Mouse (Mus musculus) CH12.LX (cell line): ENCODE results near the gene Kcnma1. TPM values are rescaled to one million over a fixed set of nuclear protein-coding genes. Genes with fewer than 3 reads are reported as not detected.

Source experiments
- DNase-seq: peaks from one replicate; pipeline ENCODE4 v3.0.0-alpha.2; 2013; ENCODE audit errors: extremely low read depth
- H3K27ac ChIP-seq: 2 replicates; pipeline ENCODE4 v1.5.1; 2012; ENCODE audit warnings: low read depth, mild to moderate bottlenecking, control low read depth, moderate library complexity; ENCODE audit not compliant: insufficient read depth
- H3K27me3 ChIP-seq: replicated peaks from 2 replicates; pipeline ENCODE3; 2012; ENCODE audit warnings: inconsistent platforms
- H3K36me3 ChIP-seq, 2 experiments: replicated peaks in 1 of 2; 2 replicates each; pipeline versions ENCODE3 to v1.6.1; 2012; ENCODE audit warnings: inconsistent platforms in 1 of 2, low read length in 1 of 2, mild to moderate bottlenecking in 1 of 2, mixed read lengths in 1 of 2, moderate library complexity in 1 of 2; ENCODE audit not compliant: control insufficient read depth in 1 of 2, insufficient read depth in 1 of 2
- H3K4me1 ChIP-seq, 2 experiments: 2 replicates each; pipeline ENCODE4 v1.6.1; 2012; ENCODE audit warnings: inconsistent platforms in 1 of 2, moderate library complexity in 1 of 2; ENCODE audit not compliant: insufficient read depth in 2 of 2, control insufficient read depth in 1 of 2
- H3K4me2 ChIP-seq: 2 replicates; pipeline ENCODE4 v1.6.1; 2012; ENCODE audit warnings: low read depth, mild to moderate bottlenecking, control low read depth; ENCODE audit not compliant: poor library complexity, insufficient read depth, severe bottlenecking
- H3K4me3 ChIP-seq, 3 experiments: fragments of 150-350 bp in 1 of 3; sonication (generic) in 1 of 3; replicated peaks in 1 of 3; 2 replicates each; pipeline versions ENCODE3 to v1.5.1; 2011 to 2012; ENCODE audit warnings: low read depth in 2 of 3, low read length in 2 of 3, mild to moderate bottlenecking in 2 of 3, moderate library complexity in 2 of 3, control low read depth in 1 of 3, improper control_type of control experiment in 1 of 3, inconsistent platforms in 1 of 3, mixed read lengths in 1 of 3; ENCODE audit not compliant: poor library complexity in 1 of 3
- H3K79me2 ChIP-seq: replicated peaks from 2 replicates; pipeline ENCODE4 v1.6.1; 2012; ENCODE audit warnings: mild to moderate bottlenecking, moderate library complexity; ENCODE audit not compliant: control insufficient read depth, poor library complexity, insufficient read depth, severe bottlenecking; ENCODE audit errors: extremely low read depth
- H3K9ac ChIP-seq: 2 replicates; pipeline ENCODE4 v1.6.1; 2012; ENCODE audit warnings: low read depth, mild to moderate bottlenecking, control low read depth, moderate library complexity; ENCODE audit not compliant: insufficient read depth
- H3K9me3 ChIP-seq: replicated peaks from 2 replicates; pipeline ENCODE3; 2012; ENCODE audit warnings: low read length, inconsistent platforms, mixed read lengths
- BHLHE40 ChIP-seq: IDR thresholded peaks from 2 replicates; pipeline ENCODE4 v1.6.1; 2011; ENCODE audit warnings: mild to moderate bottlenecking, low read depth, low read length, improper control_type of control experiment
- CHD2 ChIP-seq: IDR thresholded peaks from 2 replicates; pipeline ENCODE4 v1.6.1; 2011; ENCODE audit warnings: low read length, improper control_type of control experiment
- CTCF ChIP-seq, 2 experiments: IDR thresholded peaks in 1 of 2; conservative IDR thresholded peaks in 1 of 2; 2 replicates each; pipeline ENCODE4 v1.5.1; 2011 to 2012; ENCODE audit warnings: low read depth in 2 of 2, low read length in 2 of 2, improper control_type of control experiment in 1 of 2, inconsistent platforms in 1 of 2, mild to moderate bottlenecking in 1 of 2, moderate library complexity in 1 of 2
- E2F4 ChIP-seq: IDR thresholded peaks from 2 replicates; pipeline ENCODE4 v1.6.1; 2011; ENCODE audit warnings: low read depth, low read length, improper control_type of control experiment; ENCODE audit not compliant: insufficient replicate concordance
- ELF1 ChIP-seq: IDR thresholded peaks from 2 replicates; pipeline ENCODE4 v1.6.1; 2014; ENCODE audit warnings: low read depth, mild to moderate bottlenecking, inconsistent platforms, low read length, improper control_type of control experiment
- EP300 ChIP-seq: IDR thresholded peaks from 2 replicates; pipeline ENCODE4 v1.6.1; 2011; ENCODE audit warnings: low read length, improper control_type of control experiment
- HCFC1 ChIP-seq: IDR thresholded peaks from 2 replicates; pipeline ENCODE4 v1.6.1; 2012; ENCODE audit warnings: low read depth, mild to moderate bottlenecking, inconsistent platforms, low read length, improper control_type of control experiment
- IRF4 ChIP-seq: IDR thresholded peaks from 2 replicates; pipeline ENCODE4 v1.6.1; 2014; ENCODE audit warnings: low read depth, mild to moderate bottlenecking, inconsistent platforms, low read length, improper control_type of control experiment
- JUN ChIP-seq: IDR thresholded peaks from 2 replicates; pipeline ENCODE4 v1.6.1; 2011; ENCODE audit warnings: low read depth, mild to moderate bottlenecking, low read length, improper control_type of control experiment, moderate library complexity; ENCODE audit not compliant: insufficient read depth
- JUND ChIP-seq: conservative IDR thresholded peaks from 2 replicates; pipeline ENCODE4 v1.6.1; 2011; ENCODE audit warnings: low read depth, low read length, improper control_type of control experiment
- KAT2A ChIP-seq: IDR thresholded peaks from 2 replicates; pipeline ENCODE4 v1.6.1; 2012; ENCODE audit warnings: low read length, improper control_type of control experiment, inconsistent platforms; ENCODE audit not compliant: insufficient replicate concordance
- MEF2A ChIP-seq: IDR thresholded peaks from 2 replicates; pipeline ENCODE4 v1.6.1; 2014; ENCODE audit warnings: low read depth, mild to moderate bottlenecking, inconsistent platforms, low read length, improper control_type of control experiment, borderline replicate concordance
- MXI1 ChIP-seq: IDR thresholded peaks from 2 replicates; pipeline ENCODE4 v1.6.1; 2011; ENCODE audit warnings: mild to moderate bottlenecking, low read depth, low read length, improper control_type of control experiment
- MYC ChIP-seq: IDR thresholded peaks from 2 replicates; pipeline ENCODE4 v1.6.1; 2011; ENCODE audit warnings: low read depth, mild to moderate bottlenecking, improper control_type of control experiment, low read length
- PAX5 ChIP-seq: IDR thresholded peaks from 2 replicates; pipeline ENCODE4 v1.6.1; 2012; ENCODE audit warnings: low read length, inconsistent platforms, mixed read lengths
- POLR2A ChIP-seq: IDR thresholded peaks from 2 replicates; pipeline ENCODE4 v1.6.1; 2011; ENCODE audit warnings: low read depth, mild to moderate bottlenecking, improper control_type of control experiment, low read length
- POLR2AphosphoS2 ChIP-seq: IDR thresholded peaks from 2 replicates; pipeline ENCODE4 v1.6.1; 2011; ENCODE audit warnings: low read depth, low read length, improper control_type of control experiment
- RCOR1 ChIP-seq: conservative IDR thresholded peaks from 2 replicates; pipeline ENCODE4 v1.6.1; 2012; ENCODE audit warnings: low read depth, mild to moderate bottlenecking, inconsistent platforms, low read length, improper control_type of control experiment
- SIN3A ChIP-seq: IDR thresholded peaks from 2 replicates; pipeline ENCODE4 v1.6.1; 2012; ENCODE audit warnings: low read length, improper control_type of control experiment, inconsistent platforms
- SMC3 ChIP-seq: IDR thresholded peaks from 2 replicates; pipeline ENCODE4 v1.6.1; 2011; ENCODE audit warnings: low read depth, low read length, improper control_type of control experiment
- TBP ChIP-seq: conservative IDR thresholded peaks from 2 replicates; pipeline ENCODE4 v1.6.1; 2011; ENCODE audit warnings: low read depth, low read length, improper control_type of control experiment
- USF1 ChIP-seq: IDR thresholded peaks from 2 replicates; pipeline ENCODE4 v1.6.1; 2014; ENCODE audit warnings: low read depth, mild to moderate bottlenecking, inconsistent platforms, low read length, improper control_type of control experiment
- USF2 ChIP-seq: conservative IDR thresholded peaks from 2 replicates; pipeline ENCODE4 v1.6.1; 2011; ENCODE audit warnings: low read depth, low read length, improper control_type of control experiment
- ZKSCAN1 ChIP-seq: IDR thresholded peaks from 2 replicates; pipeline ENCODE4 v1.6.1; 2012; ENCODE audit warnings: low read depth, inconsistent platforms, low read length, improper control_type of control experiment, borderline replicate concordance
- ZMIZ1 ChIP-seq: IDR thresholded peaks from 2 replicates; pipeline ENCODE4 v1.6.1; 2012; ENCODE audit warnings: low read depth, mild to moderate bottlenecking, inconsistent platforms, low read length, improper control_type of control experiment
- ZNF384 ChIP-seq: IDR thresholded peaks from 2 replicates; pipeline ENCODE4 v1.6.1; 2012; ENCODE audit warnings: low read depth, low read length, improper control_type of control experiment, inconsistent platforms
- dilution Hi-C: fragments of 300-500 bp; cut with MboI; formaldehyde crosslinking; loops from 2 replicates; pipeline ENCODE4 v1.14.3; 2020; ENCODE audit warnings: low sequenced_read_pairs; ENCODE audit not compliant: extremely low pct_unique_long_range_greater_than_20kb, extremely low pct_ligation_motif_present
- in situ Hi-C: fragments of 300-500 bp; cut with MboI; formaldehyde crosslinking; loops from 3 replicates; pipeline ENCODE4 v1.14.3; 2019; ENCODE audit warnings: low sequenced_read_pairs, low pct_ligation_motif_present, low pct_unique_long_range_greater_than_20kb, mixed read lengths
- polyA plus RNA-seq: library from polyadenylated mRNA; unstranded; fragments of >175 nt; gene quantifications from 2 replicates; pipeline ENCODE4 v1.2.1, GENCODE M21; 2012; ENCODE audit warnings: low read depth; ENCODE audit not compliant: insufficient read length
- total RNA-seq, 2 experiments: library from RNA; depleted of rRNA; stranded (reverse); fragments of 300-350 nt in 1 of 2; fragments of >200 nt in 1 of 2; gene quantifications; 2 replicates each; pipeline ENCODE4 v1.2.3; 2012 to 2014

Gene Kcnma1
- total and polyA plus RNA-seq, 3 experiments = 0.10 to 0.17 (median 0.12) TPM

DNA sequence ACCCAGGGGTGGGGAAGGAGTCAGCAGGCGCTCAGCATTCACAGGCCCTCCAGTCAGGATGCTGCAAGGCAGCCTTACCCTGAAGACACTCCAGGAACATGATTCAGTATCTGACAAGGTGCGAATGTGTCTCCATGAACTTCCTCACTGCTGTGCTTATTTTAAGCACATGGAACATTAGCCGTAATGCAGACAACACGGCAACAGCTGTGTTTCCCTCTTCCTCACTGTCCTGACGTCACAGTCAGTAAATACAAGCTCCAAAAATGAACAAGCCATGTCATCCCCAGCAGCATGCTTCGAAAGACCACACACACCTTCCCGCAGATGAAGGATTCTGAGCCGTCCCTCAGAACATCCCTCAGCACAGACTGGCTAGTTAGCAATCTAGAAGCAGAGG is 47.8 kb downstream of the Kcnma1 start:
- dilution Hi-C loops = no loop called here
- Histone ChIP-seq H3K27ac (no peak overlapping the region), H3K4me3 (no peak overlapping the region), H3K4me2 (no peak overlapping the region), H3K79me2 (no peaks in the 10 kb centered on the region), H3K9ac (no peak overlapping the region), H3K36me3 (no peaks in the 10 kb centered on the region), H3K27me3 (no peaks in the 10 kb centered on the region), H3K4me1 (no peaks in the 10 kb centered on the region), H3K9me3 (peaks cover 47% of the 10 kb centered on the region)
- in situ Hi-C loops = no loop called here
- no peak for TF ChIP-seq USF1
- no peak for TF ChIP-seq ELF1
- no peak for TF ChIP-seq MYC
- TF ChIP-seq HCFC1 = no peak
- no peak for TF ChIP-seq CHD2
- no peak for TF ChIP-seq IRF4
- no peak for TF ChIP-seq EP300
- TF ChIP-seq ZMIZ1 = no peak
- TF ChIP-seq USF2 = no peak
- TF ChIP-seq MEF2A = no peak
- TF ChIP-seq CTCF (conservative IDR thresholded peaks at IDR 0.05 in 1 of 2, IDR thresholded peaks at IDR 0.05 in 1 of 2; ENCODE audit: low read depth in 2 of 2, low read length in 2 of 2) = no peak
- no peak for TF ChIP-seq KAT2A
- no peak for TF ChIP-seq TBP
- no peak for TF ChIP-seq MXI1
- no peak for DNase-seq

DNA sequence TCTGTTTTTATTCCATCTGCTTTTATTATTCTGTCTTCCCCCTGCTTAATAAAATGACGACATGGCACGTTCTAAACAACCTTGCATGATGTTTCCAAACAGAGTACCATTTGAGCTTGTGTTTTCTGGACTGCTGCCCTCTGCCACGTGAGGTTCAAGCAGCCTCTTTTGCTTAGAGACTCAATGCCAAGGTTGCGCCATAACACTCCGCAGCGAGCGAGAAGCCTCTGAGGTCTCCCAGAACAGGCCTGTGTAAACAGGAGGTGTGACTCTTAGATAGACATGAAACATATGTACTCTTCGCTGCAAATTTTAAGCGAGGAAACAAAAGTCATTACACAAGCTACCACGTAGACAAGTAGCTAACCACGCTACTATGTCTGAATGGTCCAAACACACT is 55.2 kb downstream of the Kcnma1 start:
- in situ Hi-C loops (no loop called here), dilution Hi-C loops (no loop called here)
- H3K9me3 ChIP-seq = peaks cover 32% of the 10 kb centered on the region
- no peaks in the 10 kb centered on the region for H3K4me1 ChIP-seq
- H3K9ac ChIP-seq = no peak overlapping the region
- DNase-seq = no peak
- no peak overlapping the region for H3K4me3 ChIP-seq
- H3K27ac ChIP-seq = no peak overlapping the region
- no peak overlapping the region for H3K4me2 ChIP-seq
- no peaks in the 10 kb centered on the region for H3K79me2 ChIP-seq
- H3K36me3 ChIP-seq = no peaks in the 10 kb centered on the region
- no peaks in the 10 kb centered on the region for H3K27me3 ChIP-seq
- TF ChIP-seq TBP (no peak), ZKSCAN1 (no peak), SMC3 (no peak), JUND (no peak), RCOR1 (no peak), JUN (no peak), POLR2A (no peak), BHLHE40 (no peak), ZNF384 (no peak), POLR2AphosphoS2 (no peak), SIN3A (no peak), MYC (no peak), PAX5 (no peak), USF2 (no peak), E2F4 (no peak)
